Mouse (Mus musculus) forebrain, embryonic 10.5 days (tissue): ENCODE measurements around the gene Nsun5. TPM values are rescaled to one million over a fixed set of nuclear protein-coding genes. Genes with fewer than 3 reads are reported as not detected.
A peak's percentile ranks its signal among the peaks of the same experiment; 100 is the strongest.

ENCODE experiments used
- DNase-seq: peaks from one replicate; pipeline ENCODE4 v3.0.0-alpha.2; 2017; ENCODE audit warnings: low spot score; ENCODE audit errors: extremely low spot score
- H3K27ac ChIP-seq: fragments of 300-500 bp; sonication (generic); 2 replicates; pipeline ENCODE4 v1.5.1; 2016; ENCODE audit warnings: mild to moderate bottlenecking
- H3K27me3 ChIP-seq: fragments of 300-500 bp; sonication (generic); 2 replicates; pipeline ENCODE4 v1.6.1; 2016; ENCODE audit warnings: mild to moderate bottlenecking; ENCODE audit not compliant: poor library complexity, severe bottlenecking
- H3K36me3 ChIP-seq: fragments of 300-500 bp; sonication (generic); replicated peaks from 2 replicates; pipeline ENCODE4 v1.6.1; 2016; ENCODE audit warnings: mild to moderate bottlenecking, moderate library complexity
- H3K4me1 ChIP-seq: fragments of 300-500 bp; sonication (generic); 2 replicates; pipeline ENCODE4 v1.6.1; 2016
- H3K4me3 ChIP-seq: fragments of 300-500 bp; sonication (generic); 2 replicates; pipeline ENCODE4 v1.5.1; 2016; ENCODE audit warnings: mild to moderate bottlenecking, moderate library complexity
- H3K9me3 ChIP-seq: fragments of 300-500 bp; sonication (generic); 2 replicates; pipeline ENCODE4 v1.6.1; 2016; ENCODE audit warnings: mild to moderate bottlenecking, moderate library complexity
- WGBS: fragments of 180-500 bp; shearing (Covaris S2); methylation state at CpG from one replicate; pipeline ENCODE4 v1.1.7; 2016; 5-methylcytosine and 5-hydroxymethylcytosine counted together
- polyA plus RNA-seq: library from polyadenylated mRNA; unstranded; fragments of >200 nt; fragmentation: Nextera tagmentation; extraction: Ambion mirVana; gene quantifications from 2 replicates; pipeline ENCODE4 v1.2.1, GENCODE M21; 2016

Gene Nsun5
- polyA plus RNA-seq, 1 experiment from 2014 or later, result 51.2 TPM

GRCm38 (mm10) chr5:135381356-135381925 lies 11.7 kb downstream of the Nsun5 start:
- no peak overlapping the region for H3K4me3 ChIP-seq
- no peaks in the 10 kb centered on the region for H3K4me1 ChIP-seq
- peaks cover 99% of the 10 kb centered on the region for H3K36me3 ChIP-seq
- H3K27me3 ChIP-seq, result no peaks in the 10 kb centered on the region
- WGBS, result 93% methylated on average over 10 of the region's 10 CpGs
- no peaks in the 10 kb centered on the region for H3K9me3 ChIP-seq
- DNase-seq, result no peak
- no peak overlapping the region for H3K27ac ChIP-seq

GRCm38 (mm10) chr5:135382746-135383145 lies 13.0 kb downstream of the Nsun5 start:
- no peak for DNase-seq
- Histone ChIP-seq H3K27me3 (no peaks in the 10 kb centered on the region), H3K4me1 (no peaks in the 10 kb centered on the region), H3K27ac (no peak overlapping the region), H3K9me3 (no peaks in the 10 kb centered on the region), H3K36me3 (peaks cover 99% of the 10 kb centered on the region), H3K4me3 (no peak overlapping the region)
- 91% methylated on average over 7 of the region's 7 CpGs for WGBS

- Histone ChIP-seq H3K9me3 (no peaks in the 10 kb centered on the region), H3K4me3 (no peak overlapping the region), H3K4me1 (no peaks in the 10 kb centered on the region), H3K36me3 (peaks cover 99% of the 10 kb centered on the region), H3K27ac (no peak overlapping the region), H3K27me3 (no peaks in the 10 kb centered on the region)
- DNase-seq, result no peak
- 89% methylated on average over 10 of the region's 10 CpGs for WGBS
These were observed 14.0 kb downstream of the Nsun5 start for GRCm38 (mm10) chr5:135383771-135384170.

GRCm38 (mm10) chr5:135394004-135394823 lies 24.5 kb downstream of the Nsun5 start, which contains the start of gene Pom121:
Gene Pom121, minus strand, starts transcription at chr5:135394546.
- peak within 1 kb of the TSS; percentile 99 for H3K4me3 ChIP-seq
- H3K4me1 ChIP-seq, result peaks cover 20% of the 10 kb centered on the region
- 0 out of 2 replicates have a peak, but pooled peaks cover 3% of the 10 kb centered on the region for H3K27me3 ChIP-seq
- H3K9me3 ChIP-seq, result no peaks in the 10 kb centered on the region
- WGBS, result under 1% methylated on average over 108 of the region's 110 CpGs
- peak; percentile 83 for DNase-seq
- peak within 1 kb of the TSS; percentile 97 for H3K27ac ChIP-seq
- peaks cover 37% of the 10 kb centered on the region for H3K36me3 ChIP-seq

- Histone ChIP-seq H3K4me1 (peaks cover 20% of the 10 kb centered on the region), H3K4me3 (no peak overlapping the region), H3K36me3 (peaks cover 20% of the 10 kb centered on the region), H3K27me3 (0 out of 2 replicates have a peak, but pooled peaks cover 3% of the 10 kb centered on the region), H3K27ac (no peak overlapping the region), H3K9me3 (no peaks in the 10 kb centered on the region)
- 53% methylated on average over 5 of the region's 5 CpGs for WGBS
- peak; percentile 34 for DNase-seq
These were observed 26.1 kb downstream of the Nsun5 start for GRCm38 (mm10) chr5:135395826-135396225.

- Histone ChIP-seq H3K27me3 (0 out of 2 replicates have a peak, but pooled peaks cover 3% of the 10 kb centered on the region), H3K9me3 (peaks cover 2% of the 10 kb centered on the region; the same call in 1 of the 2 replicates), H3K4me3 (no peak overlapping the region), H3K4me1 (peaks cover 6% of the 10 kb centered on the region), H3K36me3 (no peaks in the 10 kb centered on the region), H3K27ac (no peak overlapping the region)
- 77% methylated on average over 6 of the region's 6 CpGs for WGBS
- no peak for DNase-seq
These were observed 29.6 kb downstream of the Nsun5 start for GRCm38 (mm10) chr5:135399382-135399781.

- H3K4me3 ChIP-seq, result no peak overlapping the region
- DNase-seq, result peak; percentile 71
- H3K9me3 ChIP-seq, result peaks cover 2% of the 10 kb centered on the region; the same call in 1 of the 2 replicates
- WGBS, result 13% methylated on average over 2 of the region's 2 CpGs
- no peak overlapping the region for H3K27ac ChIP-seq
- H3K36me3 ChIP-seq, result no peaks in the 10 kb centered on the region
- H3K4me1 ChIP-seq, result peaks cover 6% of the 10 kb centered on the region; the same call in 1 of the 2 replicates
- H3K27me3 ChIP-seq, result 0 out of 2 replicates have a peak, but pooled peaks cover 3% of the 10 kb centered on the region
These were observed 30.5 kb downstream of the Nsun5 start for GRCm38 (mm10) chr5:135400244-135400643.

GRCm38 (mm10) chr5:135404623-135405022 lies 34.9 kb downstream of the Nsun5 start:
- Histone ChIP-seq H3K4me1 (peaks cover 6% of the 10 kb centered on the region; the same call in 1 of the 2 replicates), H3K27me3 (no peaks in the 10 kb centered on the region), H3K27ac (no peak overlapping the region), H3K9me3 (peaks cover 2% of the 10 kb centered on the region; the same call in 1 of the 2 replicates), H3K4me3 (no peak overlapping the region), H3K36me3 (peaks cover 10% of the 10 kb centered on the region)
- WGBS, result 36% methylated on average over 20 of the region's 20 CpGs
- peak; percentile 47 for DNase-seq

- Histone ChIP-seq H3K9me3 (peaks cover 2% of the 10 kb centered on the region; the same call in 1 of the 2 replicates), H3K4me1 (peaks cover 6% of the 10 kb centered on the region; the same call in 1 of the 2 replicates), H3K27ac (no peak overlapping the region), H3K36me3 (peaks cover 18% of the 10 kb centered on the region), H3K4me3 (no peak overlapping the region), H3K27me3 (no peaks in the 10 kb centered on the region)
- no peak for DNase-seq
- WGBS, result 76% methylated on average over 9 of the region's 9 CpGs
These were observed 35.7 kb downstream of the Nsun5 start for GRCm38 (mm10) chr5:135405437-135405836.

GRCm38 (mm10) chr5:135408114-135408513 lies 38.4 kb downstream of the Nsun5 start:
- Histone ChIP-seq H3K4me3 (no peak overlapping the region), H3K27ac (no peak overlapping the region), H3K27me3 (no peaks in the 10 kb centered on the region), H3K36me3 (peaks cover 42% of the 10 kb centered on the region), H3K9me3 (no peaks in the 10 kb centered on the region), H3K4me1 (peaks cover 6% of the 10 kb centered on the region; the same call in 1 of the 2 replicates)
- DNase-seq, result no peak
- WGBS, result 92% methylated on average over 4 of the region's 4 CpGs

- H3K27me3 ChIP-seq, result no peaks in the 10 kb centered on the region
- DNase-seq, result no peak
- H3K27ac ChIP-seq, result no peak overlapping the region
- no peaks in the 10 kb centered on the region for H3K4me1 ChIP-seq
- H3K36me3 ChIP-seq, result peaks cover 64% of the 10 kb centered on the region
- no peaks in the 10 kb centered on the region for H3K9me3 ChIP-seq
- H3K4me3 ChIP-seq, result no peak overlapping the region
- WGBS, result 93% methylated on average over 9 of the region's 9 CpGs
These were observed 40.5 kb downstream of the Nsun5 start for GRCm38 (mm10) chr5:135410266-135410665.
